Mouse (Mus musculus) intestine, embryonic 16.5 days (tissue): ENCODE results near the gene Actn2. TPM values are rescaled to one million over a fixed set of nuclear protein-coding genes. Genes with fewer than 3 reads are reported as not detected.

Experiments used
- ATAC-seq: fragments of 200-750 bp; cut with Nextera tagmentation; 2 replicates; pipeline ENCODE4 v1.8.0; 2017; ENCODE audit warnings: moderate TSS enrichment, moderate library complexity
- H3K27ac ChIP-seq: fragments of 300-500 bp; sonication (generic); 2 replicates; pipeline ENCODE4 v1.5.1; 2014; ENCODE audit warnings: mild to moderate bottlenecking, low read length
- H3K27me3 ChIP-seq: fragments of 300-500 bp; sonication (generic); replicated peaks from 2 replicates; pipeline ENCODE4 v1.6.1; 2014; ENCODE audit warnings: low read length, control low read depth, mixed read lengths; ENCODE audit not compliant: control insufficient read depth, insufficient read depth
- H3K36me3 ChIP-seq: fragments of 300-500 bp; sonication (generic); 2 replicates; pipeline ENCODE4 v1.6.1; 2014; ENCODE audit warnings: low read length, control low read depth; ENCODE audit not compliant: control insufficient read depth, insufficient read depth
- H3K4me1 ChIP-seq: fragments of 300-500 bp; sonication (generic); 2 replicates; pipeline ENCODE4 v1.6.1; 2014; ENCODE audit warnings: low read length, control low read depth, mixed read lengths; ENCODE audit not compliant: control insufficient read depth, insufficient read depth
- H3K4me2 ChIP-seq: fragments of 300-500 bp; sonication (generic); 2 replicates; pipeline ENCODE4 v1.6.1; 2014; ENCODE audit warnings: low read depth, low read length, control low read depth
- H3K4me3 ChIP-seq: fragments of 300-500 bp; sonication (generic); 2 replicates; pipeline ENCODE4 v1.5.1; 2014; ENCODE audit warnings: mild to moderate bottlenecking, low read length
- H3K9ac ChIP-seq: fragments of 300-500 bp; sonication (generic); 2 replicates; pipeline ENCODE4 v1.6.1; 2014; ENCODE audit warnings: low read depth, low read length
- H3K9me3 ChIP-seq: fragments of 300-500 bp; sonication (generic); 2 replicates; pipeline ENCODE4 v1.6.1; 2016; ENCODE audit warnings: low read length, control low read depth; ENCODE audit not compliant: control insufficient read depth
- WGBS: fragments of 180-500 bp; shearing (Covaris S2); extraction: QIAGEN DNeasy Blood & Tissue Kit; methylation state at CpG from one replicate; pipeline ENCODE4 v1.1.7; 2014; 5-methylcytosine and 5-hydroxymethylcytosine counted together
- polyA plus RNA-seq: library from polyadenylated mRNA; unstranded; fragments of >200 nt; fragmentation: Nextera tagmentation; extraction: Ambion mirVana; gene quantifications from 2 replicates; pipeline ENCODE4 v1.2.1, GENCODE M21; 2015

Actn2 gene
- polyA plus RNA-seq, 1 experiment from 2014 or later, result 2.0 TPM

DNA sequence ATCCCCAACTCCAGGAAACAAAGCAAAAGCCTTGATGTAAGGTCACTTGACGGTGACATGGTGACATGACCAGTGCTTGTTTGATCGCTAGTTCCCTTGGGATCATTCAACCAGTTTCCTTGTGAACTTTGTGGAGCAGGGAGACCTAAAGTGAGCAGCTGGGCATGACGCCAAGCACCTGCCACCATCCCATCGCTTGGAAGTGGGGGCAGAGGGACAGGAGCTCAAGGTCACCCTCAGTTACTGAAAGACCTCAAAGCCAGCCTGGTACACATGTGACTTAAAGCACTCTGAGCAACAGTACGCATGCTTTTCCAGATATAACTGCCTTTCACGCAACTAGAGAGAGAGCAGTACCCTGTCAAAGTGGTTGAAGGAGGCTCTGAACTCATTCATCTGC is 65.8 kb downstream of the Actn2 start:
- H3K9ac ChIP-seq, result no peak overlapping the region
- WGBS, result 78% methylated on average over 6 of the region's 6 CpGs
- no peak overlapping the region for H3K27ac ChIP-seq
- H3K27me3 ChIP-seq, result no peaks in the 10 kb centered on the region
- H3K4me3 ChIP-seq, result no peak overlapping the region
- H3K9me3 ChIP-seq, result no peaks in the 10 kb centered on the region
- H3K4me1 ChIP-seq, result no peaks in the 10 kb centered on the region
- no peaks in the 10 kb centered on the region for H3K36me3 ChIP-seq
- H3K4me2 ChIP-seq, result no peak overlapping the region
- peak; percentile 67 for ATAC-seq

DNA sequence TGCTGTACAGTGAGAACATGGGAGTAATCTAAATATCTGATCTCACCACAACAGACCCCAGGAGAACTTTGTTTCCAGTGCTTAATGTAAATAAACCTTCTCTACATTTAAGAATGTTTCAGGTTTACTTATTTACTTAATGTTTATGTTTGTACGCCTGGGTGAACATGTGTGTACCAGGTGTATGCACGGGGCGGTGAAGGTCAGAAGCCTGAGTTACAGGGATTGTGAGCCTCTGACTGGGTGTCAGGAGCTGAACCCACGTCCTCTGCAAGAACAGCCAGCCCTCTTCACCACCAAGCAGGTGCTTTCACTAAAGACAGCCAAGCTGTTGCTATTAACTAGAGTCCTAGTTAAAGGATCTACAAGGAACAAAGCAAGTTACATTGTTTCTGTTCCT is 66.3 kb downstream of the Actn2 start:
- WGBS, result 81% methylated on average over 4 of the region's 4 CpGs
- no peak for ATAC-seq

DNA sequence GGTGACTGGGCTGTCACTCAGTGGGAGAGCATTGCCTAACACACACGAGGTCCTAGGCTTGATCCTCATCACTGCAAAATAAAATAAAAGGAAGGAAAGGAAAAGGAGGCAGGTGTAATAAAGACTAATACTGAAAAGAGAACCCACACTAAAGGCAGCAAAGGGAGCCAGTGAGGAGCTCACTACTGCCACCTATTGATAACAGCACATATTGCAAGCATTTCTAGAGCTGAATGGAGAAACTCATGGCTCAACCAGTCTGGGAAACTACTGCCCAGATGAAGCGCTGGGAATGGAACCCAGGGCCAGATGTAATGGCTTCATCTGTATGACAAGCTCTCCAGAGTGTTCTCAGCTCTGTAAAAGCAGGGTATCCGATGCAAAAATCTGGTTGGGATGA is 67.6 kb downstream of the Actn2 start:
- Histone ChIP-seq H3K9me3 (no peaks in the 10 kb centered on the region), H3K27ac (no peak overlapping the region), H3K27me3 (no peaks in the 10 kb centered on the region), H3K4me3 (no peak overlapping the region), H3K9ac (no peak overlapping the region), H3K36me3 (no peaks in the 10 kb centered on the region), H3K4me1 (no peaks in the 10 kb centered on the region), H3K4me2 (no peak overlapping the region)
- 60% methylated on average over 3 of the region's 3 CpGs for WGBS
- ATAC-seq, result no peak

More for the DNA sequence above, 66.3 kb downstream of the Actn2 start:
- H3K36me3 ChIP-seq, result no peaks in the 10 kb centered on the region
- no peak overlapping the region for H3K4me2 ChIP-seq
- no peak overlapping the region for H3K4me3 ChIP-seq
- H3K27ac ChIP-seq, result no peak overlapping the region
- H3K4me1 ChIP-seq, result no peaks in the 10 kb centered on the region
- no peaks in the 10 kb centered on the region for H3K9me3 ChIP-seq
- H3K27me3 ChIP-seq, result no peaks in the 10 kb centered on the region
- no peak overlapping the region for H3K9ac ChIP-seq

DNA sequence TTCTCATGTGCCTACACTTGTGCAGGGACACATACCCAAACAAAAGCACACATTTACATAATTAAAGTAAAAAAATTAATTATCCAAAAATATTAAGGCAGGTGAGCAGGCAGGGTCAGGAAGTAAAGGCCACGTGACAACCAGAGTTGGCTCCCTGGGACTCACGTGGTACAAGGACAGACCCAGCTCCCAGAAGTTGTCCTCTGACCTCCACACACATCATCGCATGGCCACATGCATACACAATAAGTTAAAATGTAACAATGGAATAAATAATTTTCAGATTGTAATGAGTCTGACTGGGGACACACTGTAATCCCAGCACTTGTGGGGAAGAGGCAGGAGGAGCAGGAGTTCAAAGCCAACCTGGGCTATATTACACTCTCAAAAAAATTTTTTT is 72.6 kb downstream of the Actn2 start:
- 94% methylated on average over 3 of the region's 3 CpGs for WGBS

GRCm38 (mm10) chr13:12267097-12267496 is 73.5 kb downstream of the Actn2 start:
- WGBS, result 51% methylated on average over 3 of the region's 3 CpGs
- Histone ChIP-seq H3K4me1 (no peaks in the 10 kb centered on the region), H3K27me3 (no peaks in the 10 kb centered on the region), H3K9me3 (no peaks in the 10 kb centered on the region), H3K27ac (no peak overlapping the region), H3K36me3 (no peaks in the 10 kb centered on the region), H3K4me2 (no peak overlapping the region), H3K9ac (no peak overlapping the region), H3K4me3 (no peak overlapping the region)
- no peak for ATAC-seq

More for the DNA sequence above, 72.6 kb downstream of the Actn2 start:
- H3K27me3 ChIP-seq, result no peaks in the 10 kb centered on the region
- no peak overlapping the region for H3K4me2 ChIP-seq
- H3K4me1 ChIP-seq, result no peaks in the 10 kb centered on the region
- H3K27ac ChIP-seq, result no peak overlapping the region
- H3K4me3 ChIP-seq, result no peak overlapping the region
- ATAC-seq, result no peak
- no peak overlapping the region for H3K9ac ChIP-seq
- H3K36me3 ChIP-seq, result no peaks in the 10 kb centered on the region
- H3K9me3 ChIP-seq, result no peaks in the 10 kb centered on the region

DNA sequence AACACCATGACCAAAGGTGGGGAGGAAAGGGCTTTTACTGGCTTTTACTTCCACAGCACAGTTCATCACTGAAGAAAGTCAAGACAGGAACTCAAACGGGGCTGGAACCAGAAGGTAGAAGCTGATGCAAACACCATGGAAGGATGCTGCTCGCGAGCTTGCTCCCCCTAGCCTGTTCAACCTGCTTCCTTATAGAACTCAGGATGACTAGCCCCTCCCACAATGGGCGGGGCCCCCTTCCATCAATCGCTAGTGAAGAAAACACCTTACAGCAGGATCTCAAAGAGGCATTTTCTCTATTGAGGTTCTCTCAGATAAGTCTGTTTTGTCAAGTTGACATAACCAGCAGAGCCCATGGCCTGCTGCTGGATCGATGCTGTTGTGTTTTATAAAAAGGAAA is 76.6 kb downstream of the Actn2 start:
- no peak overlapping the region for H3K4me3 ChIP-seq
- no peaks in the 10 kb centered on the region for H3K27me3 ChIP-seq
- H3K4me1 ChIP-seq, result no peaks in the 10 kb centered on the region
- H3K9me3 ChIP-seq, result peaks cover 6% of the 10 kb centered on the region; the same call in 1 of the 2 replicates
- WGBS, result 70% methylated on average over 6 of the region's 6 CpGs
- ATAC-seq, result no peak
- H3K36me3 ChIP-seq, result no peaks in the 10 kb centered on the region
- no peak overlapping the region for H3K9ac ChIP-seq
- H3K27ac ChIP-seq, result no peak overlapping the region
- no peak overlapping the region for H3K4me2 ChIP-seq

DNA sequence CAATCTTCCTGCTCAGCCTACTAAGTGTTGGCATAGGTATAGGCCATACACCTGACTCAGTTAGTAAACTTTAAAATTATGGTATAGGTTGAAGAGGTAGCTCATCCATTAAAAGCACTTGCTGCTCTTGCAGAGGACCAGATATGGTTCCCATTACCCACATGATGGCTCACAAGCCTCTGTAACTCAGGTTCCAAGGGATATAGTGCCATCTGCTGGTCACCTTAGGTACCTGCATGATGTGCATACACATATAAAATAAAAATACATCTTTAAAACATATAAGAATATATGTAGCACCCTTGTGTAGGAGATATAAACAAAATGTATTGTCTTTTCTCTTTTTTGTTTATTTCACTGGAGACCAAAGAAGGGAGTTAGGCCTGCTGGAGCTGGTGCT is 79.1 kb downstream of the Actn2 start:
- H3K4me1 ChIP-seq, result no peaks in the 10 kb centered on the region
- no peak overlapping the region for H3K4me2 ChIP-seq
- no peak overlapping the region for H3K9ac ChIP-seq
- peaks cover 6% of the 10 kb centered on the region; the same call in 1 of the 2 replicates for H3K9me3 ChIP-seq
- no peaks in the 10 kb centered on the region for H3K27me3 ChIP-seq
- H3K4me3 ChIP-seq, result no peak overlapping the region
- H3K36me3 ChIP-seq, result no peaks in the 10 kb centered on the region
- H3K27ac ChIP-seq, result no peak overlapping the region
- ATAC-seq, result no peak

DNA sequence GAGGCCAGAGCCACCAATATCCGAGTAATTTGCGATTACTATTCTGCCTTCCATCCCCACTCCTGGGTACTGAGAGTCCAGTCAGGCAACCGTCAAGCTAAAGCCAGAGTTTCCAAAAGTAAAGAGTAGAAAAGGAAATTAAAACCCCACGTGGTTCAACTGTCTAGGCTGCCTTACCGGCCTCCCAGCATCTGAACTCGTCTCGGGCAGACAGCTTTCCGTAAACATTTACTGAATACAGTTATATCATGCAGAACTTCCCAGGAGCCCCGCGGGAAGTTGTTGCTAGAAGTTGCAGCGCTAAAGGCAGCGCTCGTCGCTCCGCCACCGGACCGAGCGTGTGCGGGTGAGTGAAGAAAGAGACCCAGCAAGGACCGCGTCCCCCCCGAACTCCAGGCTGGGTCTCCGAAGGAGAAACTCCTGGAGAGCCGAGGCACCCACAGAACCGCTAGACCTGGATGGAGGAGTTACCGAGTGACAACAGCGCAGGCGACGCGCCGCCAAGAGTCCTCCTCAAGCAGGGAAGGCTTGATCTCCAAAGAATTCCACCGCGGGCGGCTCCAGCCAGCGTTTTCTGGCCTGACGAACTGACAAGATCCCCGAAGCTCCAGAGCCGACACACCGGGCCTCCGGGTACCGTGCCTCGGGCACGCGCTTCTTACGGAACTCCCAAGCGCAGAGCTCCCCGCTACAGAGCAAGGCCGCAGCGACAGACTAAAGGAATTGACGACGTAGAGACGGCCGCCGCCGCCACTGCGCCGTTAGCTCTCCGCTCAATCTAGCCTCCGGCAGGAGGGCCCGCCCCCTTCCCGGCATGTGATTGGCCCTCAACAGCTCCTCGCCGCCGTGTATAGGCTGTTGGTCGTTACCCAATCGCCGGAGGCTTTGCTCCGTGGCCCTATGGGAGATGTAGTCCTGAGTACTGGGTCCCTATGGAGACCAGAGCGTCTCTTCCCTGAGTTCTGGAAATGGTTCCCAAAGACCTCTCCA is 82.9 kb downstream of the Actn2 start, which contains the start of gene Mtr:
Gene Mtr (minus strand): TSS at position 723 of the 990 bp plus-strand sequence.
- H3K4me1 ChIP-seq, result no peaks in the 10 kb centered on the region
- H3K4me2 ChIP-seq, result peak within 1 kb of the TSS; percentile 71
- no peaks in the 10 kb centered on the region for H3K27me3 ChIP-seq
- under 1% methylated on average over 69 of the region's 69 CpGs for WGBS
- ATAC-seq, result peak; percentile 100
- no peaks in the 10 kb centered on the region for H3K36me3 ChIP-seq
- H3K9ac ChIP-seq, result peak within 1 kb of the TSS; percentile 84
- H3K27ac ChIP-seq, result peak within 1 kb of the TSS; percentile 85
- H3K9me3 ChIP-seq, result peaks cover 6% of the 10 kb centered on the region; the same call in 1 of the 2 replicates
- peak within 1 kb of the TSS; percentile 84 for H3K4me3 ChIP-seq

GRCm38 (mm10) chr13:12256871-12257390 is 83.6 kb downstream of the Actn2 start:
- no peaks in the 10 kb centered on the region for H3K36me3 ChIP-seq
- no peak for ATAC-seq
- no peaks in the 10 kb centered on the region for H3K27me3 ChIP-seq
- peak overlapping the region; percentile 84 for H3K9ac ChIP-seq
- WGBS, result 19% methylated on average over 10 of the region's 10 CpGs
- H3K4me3 ChIP-seq, result peak overlapping the region; percentile 84
- H3K4me1 ChIP-seq, result no peaks in the 10 kb centered on the region
- peaks cover 6% of the 10 kb centered on the region; the same call in 1 of the 2 replicates for H3K9me3 ChIP-seq
- peak overlapping the region; percentile 85 for H3K27ac ChIP-seq
- peak overlapping the region; percentile 71 for H3K4me2 ChIP-seq
